Mouse (Mus musculus) frontal cortex, postnatal 14 days (tissue): Measurements from ENCODE around the gene Ttf1.

Source experiments
- DNase-seq, 2 experiments: peaks; one replicate each; pipeline ENCODE4 v3.0.0; 2022; ENCODE audit warnings: low spot score in 2 of 2

Ttf1 gene

GRCm38 (mm10) chr2:29124936-29125701 lies 65.1 kb downstream of the Ttf1 start:
- peak; percentile 91 to 95 for DNase-seq

- DNase-seq: no peak
Observed at GRCm38 (mm10) chr2:29130118-29130899, 70.2 kb downstream of the Ttf1 start.

GRCm38 (mm10) chr2:29135161-29135560 lies 75.1 kb downstream of the Ttf1 start:
- no peak for DNase-seq
